Mouse (Mus musculus) CH12.LX (cell line): ENCODE measurements around the gene Cdk2ap1.

Experiments used
- CTCF ChIP-seq, 2 experiments: IDR thresholded peaks in 1 of 2; conservative IDR thresholded peaks in 1 of 2; 2 replicates each; pipeline ENCODE4 v1.5.1; 2011 to 2012; ENCODE audit warnings: low read depth in 2 of 2, low read length in 2 of 2, improper control_type of control experiment in 1 of 2, inconsistent platforms in 1 of 2, mild to moderate bottlenecking in 1 of 2, moderate library complexity in 1 of 2
- ELF1 ChIP-seq: IDR thresholded peaks from 2 replicates; pipeline ENCODE4 v1.6.1; 2014; ENCODE audit warnings: low read depth, mild to moderate bottlenecking, inconsistent platforms, low read length, improper control_type of control experiment
- MAX ChIP-seq: IDR thresholded peaks from 2 replicates; pipeline ENCODE4 v1.6.1; 2011; ENCODE audit warnings: low read length, improper control_type of control experiment
- NELFE ChIP-seq: IDR thresholded peaks from 2 replicates; pipeline ENCODE4 v1.6.1; 2011; ENCODE audit warnings: low read depth, low read length, improper control_type of control experiment
- PAX5 ChIP-seq: IDR thresholded peaks from 2 replicates; pipeline ENCODE4 v1.6.1; 2012; ENCODE audit warnings: low read length, inconsistent platforms, mixed read lengths
- POLR2A ChIP-seq: IDR thresholded peaks from 2 replicates; pipeline ENCODE4 v1.6.1; 2011; ENCODE audit warnings: low read depth, mild to moderate bottlenecking, improper control_type of control experiment, low read length
- POLR2AphosphoS2 ChIP-seq: IDR thresholded peaks from 2 replicates; pipeline ENCODE4 v1.6.1; 2011; ENCODE audit warnings: low read depth, low read length, improper control_type of control experiment
- RCOR1 ChIP-seq: conservative IDR thresholded peaks from 2 replicates; pipeline ENCODE4 v1.6.1; 2012; ENCODE audit warnings: low read depth, mild to moderate bottlenecking, inconsistent platforms, low read length, improper control_type of control experiment
- TBP ChIP-seq: conservative IDR thresholded peaks from 2 replicates; pipeline ENCODE4 v1.6.1; 2011; ENCODE audit warnings: low read depth, low read length, improper control_type of control experiment
- ZC3H11A ChIP-seq: IDR thresholded peaks from 2 replicates; pipeline ENCODE4 v1.6.1; 2012; ENCODE audit warnings: low read depth, mild to moderate bottlenecking, inconsistent platforms, low read length, improper control_type of control experiment

- TF ChIP-seq CTCF (conservative IDR thresholded peaks at IDR 0.05 in 1 of 2, IDR thresholded peaks at IDR 0.05 in 1 of 2; ENCODE audit: low read depth in 2 of 2, low read length in 2 of 2) (peak in 1 of 2 experiments; percentile 39; a peak in 2 of 4 replicates), RCOR1 (no peak), POLR2A (no peak), PAX5 (no peak), POLR2AphosphoS2 (no peak), NELFE (no peak), ZC3H11A (no peak), ELF1 (no peak), TBP (no peak), MAX (no peak)
Observed at GRCm38 (mm10) chr5:124356695-124357094, 6.2 kb downstream of the Cdk2ap1 start.
